Mouse (Mus musculus) v-Abl transformed pro-B cells (cell line): Measurements from ENCODE around the gene Gja5.

Experiments used
- in situ Hi-C, 2 experiments: fragments of 400-800 bp; cut with MboI; formaldehyde crosslinking; loops; one replicate each; pipeline ENCODE4 v1.15.1; 2025; ENCODE audit not compliant: unreplicated experiment in 2 of 2

Gene Gja5

GRCm38 (mm10) chr3:96904393-96904792 is at the start of gene Gja5:
Gja5 (plus strand) TSS chr3:96904693.
- in situ Hi-C loops = loop anchor here in 1 of 2 experiments (5.0 kb wide), 1 partner anchor 87 kb away; no protein-coding TSS in a partner anchor

GRCm38 (mm10) chr3:96855833-96856232 is 48.7 kb upstream of the Gja5 start:
- in situ Hi-C loops = no loop called here

GRCm38 (mm10) chr3:96860498-96860897 is 44.0 kb upstream of the Gja5 start:
- in situ Hi-C loops = no loop called here

- in situ Hi-C loops = no loop called here
These were observed 36.6 kb upstream of the Gja5 start for GRCm38 (mm10) chr3:96867863-96868262.

- in situ Hi-C loops = no loop called here
These were observed 35.9 kb upstream of the Gja5 start for GRCm38 (mm10) chr3:96868566-96868965.

- in situ Hi-C loops = no loop called here
These were observed 35.4 kb upstream of the Gja5 start for GRCm38 (mm10) chr3:96869091-96869490.

GRCm38 (mm10) chr3:96870270-96870669 is 34.2 kb upstream of the Gja5 start:
- in situ Hi-C loops = no loop called here

GRCm38 (mm10) chr3:96871070-96871469 is 33.4 kb upstream of the Gja5 start:
- in situ Hi-C loops = no loop called here

GRCm38 (mm10) chr3:96872501-96872900 is 32.0 kb upstream of the Gja5 start:
- in situ Hi-C loops = no loop called here

- in situ Hi-C loops = loop anchor here in 1 of 2 experiments (25.0 kb wide), 1 partner anchor 338 kb away; the partner anchor contains the start of gene Hfe2
These were observed 29.5 kb upstream of the Gja5 start for GRCm38 (mm10) chr3:96874808-96875571.

- in situ Hi-C loops = loop anchor here in 1 of 2 experiments (25.0 kb wide), 1 partner anchor 342 kb away; the partner anchor contains the start of gene Hfe2
These were observed 25.0 kb upstream of the Gja5 start for GRCm38 (mm10) chr3:96879536-96879935.

- in situ Hi-C loops = loop anchor here in 1 of 2 experiments (25.0 kb wide), 1 partner anchor 343 kb away; the partner anchor contains the start of gene Hfe2
These were observed 24.1 kb upstream of the Gja5 start for GRCm38 (mm10) chr3:96880385-96880784.

- in situ Hi-C loops = loop anchor here in 1 of 2 experiments (25.0 kb wide), 1 partner anchor 344 kb away; the partner anchor contains the start of gene Hfe2
These were observed 22.9 kb upstream of the Gja5 start for GRCm38 (mm10) chr3:96881557-96881956.

GRCm38 (mm10) chr3:96882061-96882849 is 22.2 kb upstream of the Gja5 start:
- in situ Hi-C loops = loop anchor here in 1 of 2 experiments (25.0 kb wide), 1 partner anchor 345 kb away; the partner anchor contains the start of gene Hfe2

GRCm38 (mm10) chr3:96883690-96884089 is 20.8 kb upstream of the Gja5 start:
- in situ Hi-C loops = loop anchor here in 1 of 2 experiments (25.0 kb wide), 1 partner anchor 346 kb away; the partner anchor contains the start of gene Hfe2

GRCm38 (mm10) chr3:96902336-96902999 is 2.0 kb upstream of the Gja5 start:
- in situ Hi-C loops = loop anchor here in 1 of 2 experiments (5.0 kb wide), 1 partner anchor 85 kb away; no protein-coding TSS in a partner anchor

- in situ Hi-C loops = loop anchor here (5.0 kb wide), 2 partner anchors 88 to 93 kb away; no protein-coding TSS in a partner anchor
These were observed 503 bp downstream of the Gja5 start, which contains the start of gene Gpr89 for GRCm38 (mm10) chr3:96904851-96905541. Gpr89 (minus strand) TSS chr3:96905346.

GRCm38 (mm10) chr3:96905592-96905991 is 1.1 kb downstream of the Gja5 start:
- in situ Hi-C loops = loop anchor here in 1 of 2 experiments (5.0 kb wide), 1 partner anchor 93 kb away; no protein-coding TSS in a partner anchor

- in situ Hi-C loops = no loop called here
These were observed 16.5 kb downstream of the Gja5 start for GRCm38 (mm10) chr3:96920991-96921390.
